Mouse (Mus musculus) G1E (cell line): ENCODE measurements around the gene Hs2st1. TPM values are rescaled to one million over a fixed set of nuclear protein-coding genes. Genes with fewer than 3 reads are reported as not detected.
A peak's percentile ranks its signal among the peaks of the same experiment; 100 is the strongest.

ENCODE experiments used
- ATAC-seq: 2 replicates; pipeline ENCODE4 v1.8.0; 2016; ENCODE audit warnings: mild to moderate bottlenecking; ENCODE audit not compliant: insufficient number of reproducible peaks, poor library complexity, low FRiP score, severe bottlenecking; ENCODE audit errors: extremely low read depth
- DNase-seq: peaks from one replicate; pipeline ENCODE4 v3.0.0; 2012; ENCODE audit warnings: low spot score
- H3K27me3 ChIP-seq: 2 replicates; pipeline ENCODE4 v1.6.1; 2012; ENCODE audit warnings: mild to moderate bottlenecking, low read length, inconsistent platforms; ENCODE audit not compliant: insufficient read depth
- H3K36me3 ChIP-seq: replicated peaks from 2 replicates; pipeline ENCODE3; 2012; ENCODE audit warnings: mild to moderate bottlenecking, inconsistent platforms
- H3K4me1 ChIP-seq: 2 replicates; pipeline ENCODE4 v1.6.1; 2012; ENCODE audit warnings: low read depth, low read length, inconsistent platforms, mixed read lengths; ENCODE audit not compliant: insufficient read depth
- H3K4me3 ChIP-seq: 2 replicates; pipeline ENCODE4 v1.5.1; 2012; ENCODE audit warnings: low read depth, mild to moderate bottlenecking, inconsistent platforms, low read length, moderate library complexity, mixed read lengths
- H3K9me3 ChIP-seq: replicated peaks from 2 replicates; pipeline ENCODE4 v1.6.1; 2012; ENCODE audit warnings: inconsistent platforms
- CTCF ChIP-seq: IDR thresholded peaks from 2 replicates; pipeline ENCODE4 v1.5.1; 2012; ENCODE audit warnings: low read depth, low read length, inconsistent platforms, mixed read lengths
- GATA1 ChIP-seq: IDR thresholded peaks from 2 replicates; pipeline ENCODE4 v1.6.1; 2012; ENCODE audit warnings: borderline replicate concordance, low read length, inconsistent platforms, mixed read lengths
- GATA2 ChIP-seq: IDR thresholded peaks from 2 replicates; pipeline ENCODE4 v1.6.1; 2012; ENCODE audit warnings: low read depth, low read length, inconsistent platforms, borderline replicate concordance
- POLR2AphosphoS5 ChIP-seq: IDR thresholded peaks from 2 replicates; pipeline ENCODE4 v1.6.1; 2012; ENCODE audit warnings: low read depth, low read length, inconsistent platforms; ENCODE audit not compliant: insufficient replicate concordance
- TAL1 ChIP-seq: conservative IDR thresholded peaks from 2 replicates; pipeline ENCODE4 v1.6.1; 2012; ENCODE audit warnings: low read depth, low read length, inconsistent platforms, mixed read lengths
- polyA plus RNA-seq: library from polyadenylated mRNA; stranded (reverse); fragments of >175 nt; gene quantifications from 2 replicates; pipeline ENCODE4 v1.2.3, GENCODE M21; 2012
- total RNA-seq, 2 experiments: library from RNA; stranded (forward) in 1 of 2; stranded (reverse) in 1 of 2; fragments of 200-1000 nt in 1 of 2; fragments of >200 nt in 1 of 2; fragmentation: Nextera tagmentation in 1 of 2; gene quantifications; 2 replicates each; pipeline ENCODE4 v1.2.3; 2014 to 2017

The Hs2st1 gene
- total and polyA plus RNA-seq, 3 experiments: 6.1 to 40.6 (median 37.8) TPM

DNA sequence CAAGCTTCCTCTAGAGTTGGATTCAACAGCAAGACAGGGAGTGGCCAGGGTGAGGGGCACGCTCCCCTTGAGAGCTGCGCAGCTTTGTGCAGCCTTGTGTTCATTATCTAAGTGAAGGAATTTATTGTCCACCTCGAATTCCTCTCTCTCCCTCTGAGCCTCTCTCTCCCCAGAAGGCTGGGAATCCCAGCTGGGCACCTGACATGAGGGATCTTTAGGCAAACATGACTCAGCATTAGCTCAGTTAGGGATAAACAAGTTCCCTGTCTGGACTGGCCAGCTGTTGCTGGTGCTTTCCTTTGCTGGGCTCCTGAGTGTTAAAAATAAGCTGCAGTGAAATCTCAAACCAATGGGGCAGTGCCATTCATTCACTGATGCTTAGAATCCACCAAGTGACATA, 63.8 kb downstream of the Hs2st1 start:
- Histone ChIP-seq H3K4me3 (no peak overlapping the region), H3K9me3 (0 out of 2 replicates have a peak, but pooled peaks cover 3% of the 10 kb centered on the region), H3K27me3 (no peaks in the 10 kb centered on the region), H3K4me1 (peaks cover 24% of the 10 kb centered on the region), H3K36me3 (peaks cover 55% of the 10 kb centered on the region)
- TF ChIP-seq CTCF (no peak), GATA2 (no peak), TAL1 (no peak), POLR2AphosphoS5 (no peak), GATA1 (no peak)
- ATAC-seq: no peak
- no peak for DNase-seq

DNA sequence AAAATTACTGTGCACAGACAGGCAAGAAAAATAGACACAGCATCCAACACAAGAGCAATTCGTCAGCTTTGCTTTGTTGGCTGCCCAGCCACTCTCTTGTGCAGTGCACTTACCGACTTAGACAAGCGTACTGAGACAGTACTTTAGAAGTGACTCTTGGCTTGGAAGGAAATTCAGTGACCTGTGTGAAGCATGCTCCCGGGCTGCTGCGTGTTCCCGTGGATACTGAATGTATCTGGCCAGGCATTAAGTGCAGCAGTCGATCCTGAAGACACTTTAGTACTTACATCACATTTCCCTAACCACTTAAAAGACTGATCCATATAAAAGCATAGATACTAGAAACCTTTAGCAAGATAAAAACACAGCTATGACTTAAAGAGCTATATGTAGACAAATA, 68.1 kb downstream of the Hs2st1 start:
- H3K9me3 ChIP-seq: no peaks in the 10 kb centered on the region
- H3K4me1 ChIP-seq: peaks cover 18% of the 10 kb centered on the region
- H3K27me3 ChIP-seq: no peaks in the 10 kb centered on the region
- H3K36me3 ChIP-seq: peaks cover 54% of the 10 kb centered on the region
- ATAC-seq (no peak), DNase-seq (no peak)
- H3K4me3 ChIP-seq: no peak overlapping the region
- TF ChIP-seq TAL1: no peak
- no peak for TF ChIP-seq POLR2AphosphoS5
- TF ChIP-seq GATA1: no peak

- Histone ChIP-seq H3K36me3 (peaks cover 32% of the 10 kb centered on the region), H3K4me1 (0 out of 2 replicates have a peak, but pooled peaks cover 3% of the 10 kb centered on the region), H3K4me3 (no peak overlapping the region), H3K27me3 (no peaks in the 10 kb centered on the region), H3K9me3 (no peaks in the 10 kb centered on the region)
- no peak for ATAC-seq
- DNase-seq: no peak
- TF ChIP-seq GATA2: no peak
- no peak for TF ChIP-seq CTCF
- no peak for TF ChIP-seq POLR2AphosphoS5
- no peak for TF ChIP-seq TAL1
- TF ChIP-seq GATA1: no peak
Observed at GRCm38 (mm10) chr3:144496762-144497161, 73.2 kb downstream of the Hs2st1 start.

- no peak for ATAC-seq
- H3K9me3 ChIP-seq: no peaks in the 10 kb centered on the region; the same call in 1 of the 2 replicates
- no peak overlapping the region for H3K4me3 ChIP-seq
- 0 out of 2 replicates have a peak, but pooled peaks cover 3% of the 10 kb centered on the region for H3K4me1 ChIP-seq
- TF ChIP-seq GATA1 (no peak), GATA2 (no peak), POLR2AphosphoS5 (no peak), TAL1 (no peak), CTCF (no peak)
- H3K36me3 ChIP-seq: peaks cover 32% of the 10 kb centered on the region
- H3K27me3 ChIP-seq: no peaks in the 10 kb centered on the region
- DNase-seq: no peak
Observed at GRCm38 (mm10) chr3:144494838-144495237, 75.1 kb downstream of the Hs2st1 start.

- H3K9me3 ChIP-seq: no peaks in the 10 kb centered on the region; the same call in 1 of the 2 replicates
- H3K4me1 ChIP-seq: peaks cover 17% of the 10 kb centered on the region
- DNase-seq: no peak
- H3K36me3 ChIP-seq: peaks cover 22% of the 10 kb centered on the region
- no peak overlapping the region for H3K4me3 ChIP-seq
- no peaks in the 10 kb centered on the region for H3K27me3 ChIP-seq
- peak; percentile 65 for ATAC-seq
- TF ChIP-seq CTCF (no peak), GATA2 (no peak), POLR2AphosphoS5 (no peak), TAL1 (no peak), GATA1 (no peak)
Observed at GRCm38 (mm10) chr3:144488787-144489186, 81.2 kb downstream of the Hs2st1 start.

- no peak for ATAC-seq
- no peaks in the 10 kb centered on the region for H3K27me3 ChIP-seq
- no peaks in the 10 kb centered on the region for H3K9me3 ChIP-seq
- peaks cover 5% of the 10 kb centered on the region for H3K4me1 ChIP-seq
- DNase-seq: no peak
- H3K4me3 ChIP-seq: no peak overlapping the region
- no peak for TF ChIP-seq POLR2AphosphoS5
- H3K36me3 ChIP-seq: peaks cover 41% of the 10 kb centered on the region
Observed at GRCm38 (mm10) chr3:144480595-144480994, 89.4 kb downstream of the Hs2st1 start.

DNA sequence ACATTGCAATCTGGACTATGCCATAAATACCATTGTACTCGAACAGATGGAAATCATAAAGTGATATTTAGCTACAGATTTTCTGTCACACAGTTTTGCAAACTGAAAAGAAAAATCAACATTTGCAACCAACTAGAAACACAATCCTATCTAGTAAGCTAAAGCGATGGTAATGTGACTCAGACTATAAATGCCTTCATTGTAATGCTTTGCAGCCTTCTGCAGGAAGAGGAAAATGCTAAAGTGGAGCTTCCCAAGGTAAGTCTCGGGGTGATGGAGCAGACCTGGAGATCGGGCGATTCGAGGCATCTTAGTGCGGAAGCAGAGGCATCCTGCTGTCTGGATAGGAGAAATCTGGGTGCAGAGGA, 91.6 kb downstream of the Hs2st1 start:
- H3K9me3 ChIP-seq: no peaks in the 10 kb centered on the region
- peaks cover 8% of the 10 kb centered on the region for H3K4me1 ChIP-seq
- H3K36me3 ChIP-seq: peaks cover 39% of the 10 kb centered on the region
- no peak overlapping the region for H3K4me3 ChIP-seq
- no peak for ATAC-seq
- no peaks in the 10 kb centered on the region for H3K27me3 ChIP-seq
- no peak for TF ChIP-seq GATA2
- no peak for TF ChIP-seq CTCF
- TF ChIP-seq POLR2AphosphoS5: no peak
- no peak for TF ChIP-seq TAL1
- no peak for TF ChIP-seq GATA1
- DNase-seq: no peak
